In genomic region chr6:88446063-88447002, GRCm38 (mm10) we compare ENCODE assay signal across 8 mouse cellular contexts. TPM values are rescaled to one million over a fixed set of nuclear protein-coding genes. Genes with fewer than 3 reads are reported as not detected.
DNase-seq lines count a peak whose midpoint lies in the region; ATAC-seq and TF ChIP-seq lines count a peak whose summit lies in the region.

TSS of gene Eefsec (minus strand) at chr6:88446539.

- no peak for TF ChIP-seq CTCF in bone marrow, adult 2 months (IDR thresholded peaks at IDR 0.05; ENCODE audit: control insufficient read depth, insufficient read depth, low read length)
- TF ChIP-seq CTCF in spleen, adult 2 months (IDR thresholded peaks at IDR 0.05; ENCODE audit: extremely low read depth, insufficient read depth, insufficient read length, insufficient replicate concordance), result no peak

- peak within 1 kb of the TSS; percentile 66 for H3K4me2 ChIP-seq in embryonic facial prominence, embryonic 15.5 days (replicated peaks)
- peak within 1 kb of the TSS; percentile 63 for H3K4me2 ChIP-seq in kidney, embryonic 14.5 days (replicated peaks; ENCODE audit: low read depth, low read length)
- peak within 1 kb of the TSS; percentile 67 for H3K4me2 ChIP-seq in limb, embryonic 14.5 days (replicated peaks; ENCODE audit: low read depth, low read length, severe bottlenecking)
- H3K4me2 ChIP-seq in midbrain, embryonic 16.5 days (ENCODE audit: low read length), result peak within 1 kb of the TSS; percentile 81

- no peaks in the 10 kb centered on the region for H3K36me3 ChIP-seq in embryonic facial prominence, embryonic 15.5 days
- no peaks in the 10 kb centered on the region for H3K36me3 ChIP-seq in kidney, embryonic 14.5 days (ENCODE audit: control insufficient read depth, insufficient read depth, low read length)
- no peaks in the 10 kb centered on the region for H3K36me3 ChIP-seq in limb, embryonic 14.5 days (ENCODE audit: control insufficient read depth, insufficient read depth, low read length)
- H3K36me3 ChIP-seq in midbrain, embryonic 16.5 days (ENCODE audit: control insufficient read depth, insufficient read depth, low read length), result no peaks in the 10 kb centered on the region
- no peaks in the 10 kb centered on the region for H3K36me3 ChIP-seq in spleen, adult 2 months (ENCODE audit: control insufficient read depth, insufficient read depth, low read length)

- TF ChIP-seq POLR2A in bone marrow, adult 2 months (IDR thresholded peaks at IDR 0.05; ENCODE audit: borderline replicate concordance, control insufficient read depth, low read depth, low read length), result peak; percentile 65; the same call in 1 of the 2 replicates
- peak; percentile 65; the same call in 1 of the 2 replicates for TF ChIP-seq POLR2A in limb, embryonic 14.5 days (IDR thresholded peaks at IDR 0.05; ENCODE audit: borderline replicate concordance, extremely low read depth, insufficient read depth, insufficient read length)
- peak; percentile 14; the same call in 1 of the 2 replicates for TF ChIP-seq POLR2A in spleen, adult 2 months (IDR thresholded peaks at IDR 0.05; ENCODE audit: low read depth, low read length)

- ATAC-seq in embryonic facial prominence, embryonic 15.5 days (ENCODE audit: insufficient number of reproducible peaks, low FRiP score, low TSS enrichment, low read depth), result peak; percentile 89
- ATAC-seq in kidney, embryonic 14.5 days (ENCODE audit: low FRiP score, low TSS enrichment), result peak; percentile 94
- peak; percentile 93 for ATAC-seq in limb, embryonic 14.5 days (ENCODE audit: low FRiP score, low read depth)
- ATAC-seq in midbrain, embryonic 16.5 days, result peak; percentile 95

- H3K27ac ChIP-seq in bone marrow, adult 2 months (ENCODE audit: control insufficient read depth, insufficient read depth, low read depth, low read length, poor library complexity), result peak within 1 kb of the TSS; percentile 69
- H3K27ac ChIP-seq in embryonic facial prominence, embryonic 15.5 days (replicated peaks), result peak within 1 kb of the TSS; percentile 78
- peak within 1 kb of the TSS; percentile 37; the same call in 1 of the 2 replicates for H3K27ac ChIP-seq in kidney, embryonic 14.5 days (ENCODE audit: low read depth, low read length)
- 0 out of 2 replicates have a peak within 1 kb of the TSS, but pooled peaks have one; percentile 58 for H3K27ac ChIP-seq in limb, embryonic 14.5 days (replicated peaks; ENCODE audit: low read depth, low read length)
- H3K27ac ChIP-seq in midbrain, embryonic 16.5 days (ENCODE audit: low read length), result peak within 1 kb of the TSS; percentile 76
- H3K27ac ChIP-seq in spleen, adult 2 months (ENCODE audit: insufficient read depth, low read length), result peak within 1 kb of the TSS; percentile 50

- H3K4me3 ChIP-seq in bone marrow, adult 2 months (replicated peaks; ENCODE audit: control insufficient read depth, low read depth, low read length), result peak within 1 kb of the TSS; percentile 99
- H3K4me3 ChIP-seq in embryonic facial prominence, embryonic 15.5 days (replicated peaks), result peak within 1 kb of the TSS; percentile 72
- peak within 1 kb of the TSS; percentile 66 for H3K4me3 ChIP-seq in kidney, embryonic 14.5 days (ENCODE audit: low read length)
- peak within 1 kb of the TSS; percentile 83 for H3K4me3 ChIP-seq in limb, embryonic 14.5 days (replicated peaks; ENCODE audit: low read length)
- peak within 1 kb of the TSS; percentile 88 for H3K4me3 ChIP-seq in midbrain, embryonic 16.5 days (ENCODE audit: low read depth, low read length)
- H3K4me3 ChIP-seq in spleen, adult 2 months (ENCODE audit: extremely low read depth, insufficient read depth, insufficient read length), result peak within 1 kb of the TSS; percentile 96

- DNase-seq in A20 (ENCODE audit: low read depth, low spot score), result peak; percentile 91
- peak; percentile 65 to 72 for DNase-seq in heart, adult 9 months (ENCODE audit: low spot score in 2 of 2)
- peak; percentile 78 for DNase-seq in limb, embryonic 14.5 days (ENCODE audit: low spot score)
- DNase-seq in spleen, adult 2 months (ENCODE audit: low read depth in 1 of 2, low spot score in 2 of 2), result peak; percentile 59 to 79

- H3K9me3 ChIP-seq in embryonic facial prominence, embryonic 15.5 days (replicated peaks), result no peaks in the 10 kb centered on the region
- no peaks in the 10 kb centered on the region for H3K9me3 ChIP-seq in kidney, embryonic 14.5 days (ENCODE audit: control insufficient read depth, low read length)
- no peaks in the 10 kb centered on the region for H3K9me3 ChIP-seq in limb, embryonic 14.5 days (ENCODE audit: control insufficient read depth, low read length)
- no peaks in the 10 kb centered on the region for H3K9me3 ChIP-seq in midbrain, embryonic 16.5 days (replicated peaks; ENCODE audit: control insufficient read depth, low read length, poor library complexity, severe bottlenecking)

- WGBS in bone marrow, adult 2 months, result 1% methylated on average over 72 of the region's 72 CpGs
- under 1% methylated on average over 72 of the region's 72 CpGs for WGBS in embryonic facial prominence, embryonic 15.5 days
- 2% methylated on average over 70 of the region's 72 CpGs for WGBS in kidney, embryonic 14.5 days
- 2% methylated on average over 32 of the region's 72 CpGs for WGBS in limb, embryonic 14.5 days
- WGBS in midbrain, embryonic 16.5 days, result 1% methylated on average over 72 of the region's 72 CpGs
- under 1% methylated on average over 72 of the region's 72 CpGs for WGBS in spleen, adult 2 months

- no peaks in the 10 kb centered on the region for H3K4me1 ChIP-seq in bone marrow, adult 2 months (ENCODE audit: control insufficient read depth, insufficient read depth, low read length)
- peaks cover 18% of the 10 kb centered on the region; the same call in 1 of the 2 replicates for H3K4me1 ChIP-seq in embryonic facial prominence, embryonic 15.5 days
- H3K4me1 ChIP-seq in kidney, embryonic 14.5 days (ENCODE audit: control insufficient read depth, insufficient read depth, low read length), result peaks cover 4% of the 10 kb centered on the region; the same call in 1 of the 2 replicates
- H3K4me1 ChIP-seq in limb, embryonic 14.5 days (ENCODE audit: control insufficient read depth, insufficient read depth, low read length), result peaks cover 10% of the 10 kb centered on the region
- peaks cover 4% of the 10 kb centered on the region; the same call in 1 of the 2 replicates for H3K4me1 ChIP-seq in midbrain, embryonic 16.5 days (ENCODE audit: control insufficient read depth, insufficient read depth, low read length)
- no peaks in the 10 kb centered on the region for H3K4me1 ChIP-seq in spleen, adult 2 months (ENCODE audit: control insufficient read depth, insufficient read depth, insufficient read length)

- H3K9ac ChIP-seq in embryonic facial prominence, embryonic 15.5 days, result peak within 1 kb of the TSS; percentile 67
- H3K9ac ChIP-seq in kidney, embryonic 14.5 days (ENCODE audit: low read depth, low read length), result peak within 1 kb of the TSS; percentile 66
- peak within 1 kb of the TSS; percentile 88 for H3K9ac ChIP-seq in limb, embryonic 14.5 days (ENCODE audit: low read depth, low read length, severe bottlenecking)
- peak within 1 kb of the TSS; percentile 97 for H3K9ac ChIP-seq in midbrain, embryonic 16.5 days (ENCODE audit: low read depth, low read length)

- H3K27me3 ChIP-seq in embryonic facial prominence, embryonic 15.5 days, result no peaks in the 10 kb centered on the region
- no peaks in the 10 kb centered on the region for H3K27me3 ChIP-seq in kidney, embryonic 14.5 days (ENCODE audit: control insufficient read depth, insufficient read depth, low read length)
- no peaks in the 10 kb centered on the region for H3K27me3 ChIP-seq in limb, embryonic 14.5 days (ENCODE audit: control insufficient read depth, insufficient read depth, low read length)
- H3K27me3 ChIP-seq in midbrain, embryonic 16.5 days (ENCODE audit: control insufficient read depth, insufficient read depth, low read depth, low read length), result no peaks in the 10 kb centered on the region
- H3K27me3 ChIP-seq in spleen, adult 2 months (ENCODE audit: control insufficient read depth, insufficient read depth, low read length), result no peaks in the 10 kb centered on the region

RNA-seq across cellular contexts. Expression of gene Eefsec, which starts in this region (rescaled TPM):
- 4.3 and 5.2 TPM in 2 replicates for polyA plus RNA-seq in bone marrow, adult 2 months (2011; ENCODE audit: insufficient read depth, insufficient read length, low replicate concordance, missing spikeins)
- 36.2 and 37.4 TPM in 2 replicates for polyA plus RNA-seq in embryonic facial prominence, embryonic 15.5 days (2015; fragmentation: Nextera tagmentation; extraction: Ambion mirVana)
- 49.1 and 49.3 TPM in 2 replicates for polyA plus RNA-seq in kidney, embryonic 14.5 days (2014; fragmentation: Nextera tagmentation; extraction: Ambion mirVana)
- 23.0 and 32.4 TPM in 2 replicates for polyA plus RNA-seq in limb, embryonic 14.5 days (2012; rRNA removed)
- polyA plus RNA-seq in limb, embryonic 14.5 days (2014; fragmentation: Nextera tagmentation; extraction: Ambion mirVana), result 38.2 and 51.9 TPM in 2 replicates
- 25.3 and 26.3 TPM in 2 replicates for polyA plus RNA-seq in midbrain, embryonic 16.5 days (2015; fragmentation: Nextera tagmentation; extraction: Ambion mirVana)
- 18.1 and 23.6 TPM in 2 replicates for polyA plus RNA-seq in spleen, adult 2 months (2012; rRNA removed)

Comparison
In these comparisons a context has a peak if more than half of its experiments do, and no peak if none do; other contexts are left out.
1. Peak in every context shown above with its lines: DNase-seq, ATAC-seq, H3K4me3 ChIP-seq and H3K27ac ChIP-seq.
2. POLR2A ChIP-seq: peak in every context shown above with its lines; median percentile 65 in bone marrow, adult 2 months; 65 in limb, embryonic 14.5 days; 14 in spleen, adult 2 months.